Mouse (Mus musculus): ENCODE measurements around the gene Gm44579.

DNA sequence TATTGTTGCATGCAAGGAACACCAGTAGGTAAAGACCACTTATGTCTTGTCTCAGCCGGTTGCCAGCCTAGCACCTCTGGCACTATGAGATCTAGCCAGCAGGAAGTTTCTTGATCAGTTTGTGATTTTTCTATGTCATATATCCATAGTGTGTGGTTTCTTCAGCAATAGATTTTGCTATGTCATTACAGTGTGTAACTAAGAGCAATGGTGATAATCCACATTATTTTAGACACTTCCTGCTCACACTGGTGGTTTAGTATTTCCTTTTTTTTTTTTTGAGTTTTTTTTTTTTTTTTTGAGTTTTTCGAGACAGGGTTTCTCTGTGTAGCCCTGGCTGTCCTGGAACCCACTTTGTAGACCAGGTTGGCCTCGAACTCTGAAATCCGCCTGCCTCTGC is 14.7 kb upstream of the Gm44579 start:
- no peak for TF ChIP-seq CTCF (IDR thresholded peaks at IDR 0.05; ENCODE audit: borderline replicate concordance, extremely low read depth, insufficient read depth, insufficient read length)
- TF ChIP-seq POLR2A (IDR thresholded peaks at IDR 0.05; ENCODE audit: borderline replicate concordance, extremely low read depth, insufficient read depth, insufficient read length, poor library complexity, severe bottlenecking), result no peak
